Mouse (Mus musculus): ENCODE measurements at regions not wholly inside any gene's neighbourhood (a gene's known extent, or its start where the extent isn't known, plus 50 kb on each side); places are given as distances from the start of the nearest gene placed in this dataset.

GRCm38 (mm10) chr13:5211659-5212058 is 602.7 kb upstream of the Akr1e1 start:
- DNase-seq (ENCODE audit: low spot score): no peak

GRCm38 (mm10) chr13:5229476-5229875 is 620.5 kb upstream of the Akr1e1 start:
- DNase-seq (ENCODE audit: low spot score): no peak

- no peak for DNase-seq (ENCODE audit: low spot score)
These were observed 625.3 kb upstream of the Akr1e1 start for GRCm38 (mm10) chr13:5234232-5234631.

DNA sequence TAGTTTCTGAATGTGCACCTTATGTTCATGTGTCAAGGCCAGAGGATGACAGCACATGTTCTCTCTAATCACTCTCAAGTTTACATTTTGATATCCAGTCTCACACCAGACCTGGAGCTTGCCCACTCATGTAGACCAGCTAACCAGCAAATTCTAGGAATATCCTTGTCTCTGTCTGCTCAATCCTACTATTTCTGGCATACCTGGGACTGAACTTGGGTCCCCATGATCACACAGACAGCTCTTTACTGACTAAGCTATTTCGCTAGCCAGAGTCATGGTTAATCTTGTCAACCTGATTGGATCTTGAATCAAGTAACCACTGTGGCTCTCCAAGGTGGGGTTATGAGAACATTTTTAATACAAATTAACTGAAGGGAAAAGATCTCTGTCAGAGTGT is 625.9 kb upstream of the Klf6 start:
- DNase-seq (ENCODE audit: low spot score): no peak

GRCm38 (mm10) chr13:5240541-5240940 is 620.7 kb upstream of the Klf6 start:
- DNase-seq (ENCODE audit: low spot score): no peak

GRCm38 (mm10) chr13:5242782-5243181 is 618.5 kb upstream of the Klf6 start:
- no peak for DNase-seq (ENCODE audit: low spot score)

DNA sequence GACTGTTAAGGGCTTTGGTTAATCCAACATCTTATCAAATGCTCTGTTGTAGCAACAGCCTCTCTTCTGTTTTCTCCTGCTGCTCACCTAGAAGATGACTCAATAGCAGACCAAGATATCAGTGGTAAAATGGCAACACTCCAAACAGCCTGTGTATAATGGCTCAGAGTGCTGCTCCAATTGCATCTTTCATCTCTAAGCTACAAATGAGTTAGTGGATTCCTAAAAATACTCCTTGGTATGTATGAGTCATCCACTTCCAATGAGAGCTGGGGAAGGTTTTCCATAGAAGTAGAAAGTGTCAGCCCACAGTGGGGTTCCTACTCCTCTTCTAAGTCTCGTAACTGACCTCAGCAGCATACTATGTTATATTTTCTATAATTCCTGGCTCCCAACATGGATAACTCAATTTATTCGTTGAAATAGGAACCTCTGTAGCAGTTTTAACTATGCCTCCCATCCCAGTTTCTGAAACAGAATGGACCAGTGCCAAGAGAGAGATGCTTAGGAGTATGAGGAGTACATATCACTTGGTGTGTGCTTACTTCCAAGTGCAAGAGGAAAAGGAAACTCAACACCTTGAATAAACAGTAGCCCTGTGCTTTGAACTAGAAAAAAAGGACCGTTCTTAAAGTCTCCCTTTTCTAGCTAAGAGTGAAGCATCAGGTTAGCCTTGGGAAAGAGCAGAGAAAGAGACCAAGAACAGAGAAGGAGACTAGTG is 612.5 kb upstream of the Klf6 start:
- no peak for DNase-seq (ENCODE audit: low spot score)

DNA sequence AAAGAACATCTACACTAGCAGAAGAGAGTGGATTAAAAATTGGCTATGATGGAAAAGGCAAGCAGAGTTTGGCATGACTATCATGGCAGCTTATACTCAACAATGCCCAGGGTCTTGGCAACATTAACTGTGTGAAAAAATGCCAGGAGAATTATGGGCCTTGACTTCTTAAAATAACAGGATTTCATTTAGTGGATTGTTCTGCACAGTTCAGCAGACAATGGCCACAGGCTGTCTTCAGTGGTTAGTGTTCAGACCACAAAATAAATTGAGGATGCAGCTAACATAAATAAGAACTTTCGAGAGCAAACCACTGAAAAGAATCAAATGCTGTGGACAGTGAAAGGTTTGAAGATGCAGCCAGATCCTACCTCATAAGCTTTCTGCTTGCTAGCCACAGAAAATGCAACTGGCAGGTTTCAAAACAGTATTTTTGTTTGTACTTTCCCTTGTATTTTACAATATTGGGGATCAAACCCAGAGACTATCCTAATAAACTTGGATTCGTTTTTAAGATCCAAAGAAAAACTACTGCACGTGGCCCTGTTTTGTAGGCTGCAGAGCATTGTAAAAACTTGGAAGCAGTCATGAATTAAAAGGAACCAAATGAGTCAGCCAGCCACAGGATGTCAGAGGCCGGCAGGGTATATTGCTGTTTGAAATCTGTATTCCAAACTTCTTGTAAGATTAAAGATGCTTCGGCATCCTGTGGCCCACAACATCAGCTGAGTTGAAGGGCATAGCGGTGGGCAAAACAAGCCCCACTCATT is 603.2 kb upstream of the Klf6 start:
- DNase-seq (ENCODE audit: low spot score): no peak

- DNase-seq (ENCODE audit: low spot score): no peak
These were observed 601.5 kb upstream of the Klf6 start for GRCm38 (mm10) chr13:5259760-5260159.

- DNase-seq (ENCODE audit: low spot score): no peak
These were observed 588.6 kb upstream of the Klf6 start for GRCm38 (mm10) chr13:5272506-5273192.

GRCm38 (mm10) chr13:5276564-5276963 is 584.7 kb upstream of the Klf6 start:
- DNase-seq (ENCODE audit: low spot score): no peak

DNA sequence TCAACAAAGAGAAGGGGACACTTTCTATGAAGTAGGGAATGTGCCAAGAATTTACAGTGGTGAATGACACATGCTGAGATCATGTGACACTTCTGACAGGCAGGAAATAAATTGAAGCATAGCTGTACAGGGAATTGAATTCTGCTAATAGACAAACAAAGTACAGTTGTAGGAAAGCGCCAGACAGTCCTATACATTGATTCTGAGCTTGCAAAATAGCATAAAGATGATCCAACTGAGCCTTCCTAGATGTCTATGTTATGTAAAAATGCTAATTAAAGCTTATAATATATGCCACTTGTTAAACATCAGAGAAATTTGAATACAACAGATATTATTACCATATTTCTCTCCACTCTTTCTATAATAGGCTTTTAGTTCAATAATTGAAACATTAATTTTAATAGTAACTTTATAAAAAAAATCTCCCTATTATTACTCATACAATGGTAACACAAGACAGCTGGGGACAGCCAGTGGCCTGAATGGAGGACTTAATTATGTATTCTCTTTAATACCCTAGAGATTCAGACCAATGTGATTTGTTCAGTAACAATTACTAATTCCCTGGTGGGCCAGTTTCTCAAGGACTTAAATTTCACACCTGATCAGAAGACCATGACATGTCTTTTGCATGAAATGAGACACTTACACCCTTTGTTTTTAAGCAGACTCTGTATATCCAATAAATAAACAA is 571.4 kb upstream of the Klf6 start:
- DNase-seq (ENCODE audit: low spot score): no peak

- no peak for DNase-seq (ENCODE audit: low spot score)
These were observed 559.1 kb upstream of the Klf6 start for GRCm38 (mm10) chr13:5302141-5302540.

DNA sequence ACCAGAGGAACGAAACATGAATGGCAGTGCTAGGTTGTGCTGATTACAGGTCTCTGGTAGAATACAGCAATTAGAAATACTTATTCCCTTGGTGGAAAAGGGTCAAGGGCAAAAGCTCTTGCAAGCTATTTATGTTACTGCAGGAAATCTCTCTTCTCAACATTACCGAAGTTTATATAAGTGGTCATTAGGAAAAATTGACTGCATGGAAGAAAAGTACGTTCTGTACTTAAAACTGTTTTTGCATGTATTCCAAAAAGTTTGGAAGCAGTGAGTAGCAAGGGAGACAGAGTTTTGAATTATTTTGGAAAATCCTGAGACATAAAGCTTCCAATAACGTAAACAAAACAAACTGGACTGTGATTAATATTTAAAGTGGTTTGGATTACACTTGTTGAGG is 554.6 kb upstream of the Klf6 start:
- DNase-seq (ENCODE audit: low spot score): no peak

DNA sequence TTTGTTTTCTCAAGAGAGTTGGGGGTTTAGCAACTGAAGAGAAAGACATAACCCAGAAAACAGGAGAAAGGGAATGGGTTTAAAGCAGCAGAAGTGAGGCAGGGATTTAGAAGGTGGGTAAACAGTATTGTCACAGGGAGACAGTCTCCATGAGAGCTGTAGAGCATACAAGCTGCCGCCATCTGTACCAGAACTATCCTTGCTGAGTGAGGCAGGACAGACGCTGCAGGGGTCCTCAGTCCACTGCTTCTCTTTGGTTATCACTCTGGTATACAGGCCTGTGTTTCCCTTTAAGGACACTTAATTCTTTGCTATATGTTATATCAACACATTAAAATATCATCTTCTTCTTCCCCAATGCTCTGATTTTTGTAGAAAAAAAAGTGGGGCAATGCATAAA is 548.0 kb upstream of the Klf6 start:
- DNase-seq (ENCODE audit: low spot score): no peak

GRCm38 (mm10) chr13:5315011-5315410 is 546.3 kb upstream of the Klf6 start:
- DNase-seq (ENCODE audit: low spot score): no peak

DNA sequence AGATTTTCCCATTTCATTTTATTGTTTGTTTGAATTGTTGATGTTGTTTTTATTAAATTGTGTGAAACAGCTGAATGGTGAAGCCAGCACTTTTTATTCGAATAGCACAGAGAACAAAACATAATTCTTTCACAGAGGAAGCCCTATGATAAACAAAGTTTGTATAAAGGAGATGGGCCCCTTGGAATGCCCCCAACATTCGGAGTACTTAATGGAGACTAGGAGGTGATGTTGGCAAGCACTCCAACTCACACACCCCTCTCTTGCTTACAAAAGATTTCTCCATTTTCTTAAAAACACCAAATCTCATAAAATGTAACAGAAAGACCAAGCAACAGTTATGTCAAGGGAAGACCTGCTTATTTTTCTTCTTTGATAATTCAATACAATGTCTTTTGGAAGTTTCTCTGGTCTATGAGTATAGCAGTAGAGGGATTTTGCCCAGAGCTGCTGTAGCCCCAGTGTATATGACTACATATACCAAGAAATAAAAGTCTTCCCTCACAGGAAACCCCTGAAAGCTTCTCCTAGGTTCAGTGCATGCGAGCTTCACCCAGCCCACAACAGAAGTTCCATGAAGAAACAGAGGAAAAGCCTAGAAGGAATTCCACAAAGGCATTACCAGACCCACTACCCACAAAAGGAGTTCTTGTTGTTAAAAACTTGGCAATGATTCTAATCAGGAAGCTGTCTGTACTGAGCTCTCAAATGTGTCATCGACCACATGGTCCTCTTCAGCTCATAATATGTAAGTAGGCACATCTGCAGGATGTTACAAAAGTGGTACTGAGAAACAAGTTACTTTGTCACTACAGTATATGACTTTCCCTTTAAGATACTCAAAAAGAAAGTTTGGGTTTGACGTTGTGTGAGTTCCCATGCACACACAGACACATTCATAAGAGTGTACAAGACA is 543.1 kb upstream of the Klf6 start:
- no peak for DNase-seq (ENCODE audit: low spot score)

- DNase-seq (ENCODE audit: low spot score): no peak
These were observed 515.6 kb upstream of the Klf6 start for GRCm38 (mm10) chr13:5345712-5346111.

- DNase-seq (ENCODE audit: low spot score): peak; percentile 15
These were observed 513.5 kb upstream of the Klf6 start for GRCm38 (mm10) chr13:5347503-5348469.

Measured in ovary, adult 18-20 months (tissue).